Mouse (Mus musculus) midbrain, embryonic 11.5 days (tissue): ENCODE measurements around the gene Rps25. TPM values are rescaled to one million over a fixed set of nuclear protein-coding genes. Genes with fewer than 3 reads are reported as not detected.
"Not testable (repeated sequence)": the region's sequence is repeated elsewhere in the genome, so short reads cannot be mapped to it uniquely, and the experiment has no call there.

Experiments
- ATAC-seq: fragments of 200-750 bp; cut with Nextera tagmentation; 2 replicates; pipeline ENCODE4 v1.8.0; 2017; ENCODE audit warnings: moderate TSS enrichment, moderate library complexity; ENCODE audit not compliant: low FRiP score
- DNase-seq: peaks from one replicate; pipeline ENCODE4 v3.0.0; 2015; ENCODE audit warnings: low spot score; ENCODE audit errors: missing footprints
- H3K27ac ChIP-seq: fragments of 300-500 bp; sonication (generic); 2 replicates; pipeline ENCODE4 v1.5.1; 2014; ENCODE audit warnings: low read depth, low read length
- H3K27me3 ChIP-seq: fragments of 300-500 bp; sonication (generic); 2 replicates; pipeline ENCODE4 v1.6.1; 2014; ENCODE audit warnings: mild to moderate bottlenecking, low read length, moderate library complexity, mixed read lengths; ENCODE audit not compliant: control insufficient read depth, insufficient read depth
- H3K36me3 ChIP-seq: fragments of 300-500 bp; sonication (generic); 2 replicates; pipeline ENCODE4 v1.6.1; 2014; ENCODE audit warnings: mild to moderate bottlenecking, low read length, moderate library complexity, mixed read lengths; ENCODE audit not compliant: control insufficient read depth, insufficient read depth
- H3K4me1 ChIP-seq: fragments of 300-500 bp; sonication (generic); 2 replicates; pipeline ENCODE4 v1.6.1; 2014; ENCODE audit warnings: low read length; ENCODE audit not compliant: control insufficient read depth, insufficient read depth
- H3K4me2 ChIP-seq: fragments of 300-500 bp; sonication (generic); 2 replicates; pipeline ENCODE4 v1.6.1; 2014; ENCODE audit warnings: mild to moderate bottlenecking, moderate library complexity
- H3K4me3 ChIP-seq: fragments of 300-500 bp; sonication (generic); 2 replicates; pipeline ENCODE4 v1.5.1; 2014; ENCODE audit warnings: low read depth, low read length
- H3K9ac ChIP-seq: fragments of 300-500 bp; sonication (generic); 2 replicates; pipeline ENCODE4 v1.6.1; 2014; ENCODE audit warnings: low read length
- H3K9me3 ChIP-seq: fragments of 300-500 bp; sonication (generic); 2 replicates; pipeline ENCODE4 v1.6.1; 2016; ENCODE audit warnings: low read length; ENCODE audit not compliant: control insufficient read depth
- WGBS: fragments of 180-500 bp; shearing (Covaris S2); extraction: QIAGEN DNeasy Blood & Tissue Kit; methylation state at CpG from one replicate; pipeline ENCODE4 v1.1.7; 2014; 5-methylcytosine and 5-hydroxymethylcytosine counted together
- polyA plus RNA-seq: library from polyadenylated mRNA; unstranded; fragments of >200 nt; fragmentation: Nextera tagmentation; extraction: Ambion mirVana; gene quantifications from 2 replicates; pipeline ENCODE4 v1.2.1, GENCODE M21; 2014

The Rps25 gene
- polyA plus RNA-seq, 1 experiment from 2014 or later: 1,826 TPM

GRCm38 (mm10) chr9:44398087-44398486 is 8.9 kb upstream of the Rps25 start:
- Histone ChIP-seq H3K4me3 (no peak overlapping the region), H3K27ac (no peak overlapping the region), H3K4me2 (no peak overlapping the region; the same call in 1 of the 2 replicates), H3K9ac (no peak overlapping the region; the same call in 1 of the 2 replicates), H3K36me3 (peaks cover 7% of the 10 kb centered on the region), H3K27me3 (no peaks in the 10 kb centered on the region), H3K9me3 (no peaks in the 10 kb centered on the region), H3K4me1 (peaks cover 7% of the 10 kb centered on the region; the same call in 1 of the 2 replicates)
- 16% methylated on average over 4 of the region's 4 CpGs for WGBS
- DNase-seq: no peak
- ATAC-seq: no peak

- Histone ChIP-seq H3K36me3 (peaks cover 7% of the 10 kb centered on the region), H3K27ac (no peak overlapping the region), H3K4me2 (no peak overlapping the region; the same call in 1 of the 2 replicates), H3K4me3 (no peak overlapping the region), H3K9ac (no peak overlapping the region), H3K9me3 (no peaks in the 10 kb centered on the region), H3K27me3 (no peaks in the 10 kb centered on the region), H3K4me1 (peaks cover 7% of the 10 kb centered on the region; the same call in 1 of the 2 replicates)
- ATAC-seq (no peak), DNase-seq (no peak)
- WGBS: 83% methylated on average over 9 of the region's 9 CpGs
Observed at GRCm38 (mm10) chr9:44398551-44398950, 8.4 kb upstream of the Rps25 start.

- H3K4me3 ChIP-seq: no peak overlapping the region
- no peak overlapping the region for H3K4me2 ChIP-seq
- DNase-seq (no peak), ATAC-seq (no peak)
- H3K4me1 ChIP-seq: peaks cover 7% of the 10 kb centered on the region; the same call in 1 of the 2 replicates
- no peaks in the 10 kb centered on the region for H3K27me3 ChIP-seq
- no peak overlapping the region for H3K27ac ChIP-seq
- H3K9me3 ChIP-seq: no peaks in the 10 kb centered on the region
- no peak overlapping the region for H3K9ac ChIP-seq
- WGBS: 85% methylated on average over 13 of the region's 13 CpGs
- H3K36me3 ChIP-seq: peaks cover 7% of the 10 kb centered on the region
Observed at GRCm38 (mm10) chr9:44399114-44399794, 7.7 kb upstream of the Rps25 start.

- DNase-seq (no peak), ATAC-seq (no peak)
- no peak overlapping the region for H3K27ac ChIP-seq
- no peaks in the 10 kb centered on the region for H3K9me3 ChIP-seq
- no peaks in the 10 kb centered on the region for H3K27me3 ChIP-seq
- H3K4me3 ChIP-seq: no peak overlapping the region
- H3K4me1 ChIP-seq: peaks cover 7% of the 10 kb centered on the region; the same call in 1 of the 2 replicates
- 92% methylated on average over 6 of the region's 6 CpGs for WGBS
- H3K36me3 ChIP-seq: peaks cover 7% of the 10 kb centered on the region
- no peak overlapping the region for H3K4me2 ChIP-seq
- H3K9ac ChIP-seq: no peak overlapping the region
Observed at GRCm38 (mm10) chr9:44399795-44400114, 7.2 kb upstream of the Rps25 start.

- Histone ChIP-seq H3K36me3 (peaks cover 11% of the 10 kb centered on the region), H3K9me3 (no peaks in the 10 kb centered on the region), H3K27ac (no peak overlapping the region), H3K4me3 (no peak overlapping the region), H3K4me1 (peaks cover 11% of the 10 kb centered on the region), H3K4me2 (no peak overlapping the region), H3K27me3 (no peaks in the 10 kb centered on the region), H3K9ac (no peak overlapping the region)
- DNase-seq (no peak), ATAC-seq (no peak)
- 89% methylated on average over 4 of the region's 4 CpGs for WGBS
Observed at GRCm38 (mm10) chr9:44401081-44401480, 5.9 kb upstream of the Rps25 start.

- no peaks in the 10 kb centered on the region for H3K27me3 ChIP-seq
- H3K27ac ChIP-seq: no peak overlapping the region
- peaks cover 18% of the 10 kb centered on the region for H3K36me3 ChIP-seq
Observed at GRCm38 (mm10) chr9:44405011-44405410, 1.9 kb upstream of the Rps25 start.

GRCm38 (mm10) chr9:44407752-44408097 is 786 bp downstream of the Rps25 start:
- no peak for ATAC-seq
- H3K9me3 ChIP-seq: no peaks in the 10 kb centered on the region
- H3K27ac ChIP-seq: peak overlapping the region; percentile 80; the same call in 1 of the 2 replicates
- peak overlapping the region; percentile 88 for H3K9ac ChIP-seq
- WGBS: 1% methylated on average over 24 of the region's 24 CpGs
- no peaks in the 10 kb centered on the region for H3K27me3 ChIP-seq
- H3K4me3 ChIP-seq: peak overlapping the region; percentile 83
- H3K4me1 ChIP-seq: peaks cover 7% of the 10 kb centered on the region
- peak overlapping the region; percentile 52 for H3K4me2 ChIP-seq
- DNase-seq: no peak
- peaks cover 22% of the 10 kb centered on the region for H3K36me3 ChIP-seq

More at GRCm38 (mm10) chr9:44405011-44405410, 1.9 kb upstream of the Rps25 start:
- 86% methylated on average over 3 of the region's 3 CpGs for WGBS
- Histone ChIP-seq H3K4me2 (no peak overlapping the region), H3K4me3 (no peak overlapping the region), H3K9me3 (no peaks in the 10 kb centered on the region), H3K4me1 (peaks cover 7% of the 10 kb centered on the region), H3K9ac (no peak overlapping the region)
- ATAC-seq: no peak
- no peak for DNase-seq

GRCm38 (mm10) chr9:44408693-44409092 is 1.8 kb downstream of the Rps25 start:
- not testable (repeated sequence) for ATAC-seq, H3K9ac ChIP-seq, H3K9me3 ChIP-seq, H3K4me1 ChIP-seq, H3K27me3 ChIP-seq, H3K27ac ChIP-seq
- Histone ChIP-seq H3K4me2 (peak overlapping the region; percentile 52), H3K36me3 (peaks cover 25% of the 10 kb centered on the region), H3K4me3 (peak overlapping the region; percentile 83)
- peak; percentile 8 for DNase-seq
- WGBS: 80% methylated on average over 9 of the region's 9 CpGs

- Histone ChIP-seq H3K9me3 (no peaks in the 10 kb centered on the region), H3K27me3 (no peaks in the 10 kb centered on the region), H3K36me3 (peaks cover 21% of the 10 kb centered on the region), H3K4me1 (peaks cover 5% of the 10 kb centered on the region; the same call in 1 of the 2 replicates), H3K4me3 (no peak overlapping the region), H3K4me2 (no peak overlapping the region), H3K27ac (no peak overlapping the region), H3K9ac (no peak overlapping the region)
- 91% methylated on average over 2 of the region's 2 CpGs for WGBS
- peak; percentile 85 for DNase-seq
- no peak for ATAC-seq
Observed at GRCm38 (mm10) chr9:44410647-44411336, 3.9 kb downstream of the Rps25 start.
